Mouse (Mus musculus) frontal cortex, adult 2 months (tissue): ENCODE data around the gene Mast4. TPM values are rescaled to one million over a fixed set of nuclear protein-coding genes. Genes with fewer than 3 reads are reported as not detected.

ENCODE experiments used
- DNase-seq, 2 experiments: peaks; one replicate each; pipeline ENCODE4 v3.0.0; 2022; ENCODE audit warnings: low spot score in 1 of 2; ENCODE audit errors: extremely low spot score in 1 of 2
- polyA plus RNA-seq: library from polyadenylated mRNA; depleted of rRNA; stranded (reverse); fragments of >200 nt; gene quantifications from 2 replicates; pipeline ENCODE4 v1.2.3, GENCODE M21; 2012

Gene Mast4
- polyA plus RNA-seq, 1 experiment: 18.2 TPM

GRCm38 (mm10) chr13:103201016-103201760 is 133.1 kb downstream of the Mast4 start:
- no peak for DNase-seq

GRCm38 (mm10) chr13:103199823-103200660 is 134.3 kb downstream of the Mast4 start:
- peak; percentile 16 to 58 for DNase-seq

- no peak for DNase-seq
Observed at GRCm38 (mm10) chr13:103198210-103198940, 135.9 kb downstream of the Mast4 start.

GRCm38 (mm10) chr13:103196307-103196706 is 138.0 kb downstream of the Mast4 start:
- no peak for DNase-seq

GRCm38 (mm10) chr13:103195847-103196246 is 138.4 kb downstream of the Mast4 start:
- no peak for DNase-seq

GRCm38 (mm10) chr13:103183566-103183965 is 150.7 kb downstream of the Mast4 start:
- no peak for DNase-seq

- DNase-seq: no peak
Observed at GRCm38 (mm10) chr13:103181836-103182235, 152.5 kb downstream of the Mast4 start.

GRCm38 (mm10) chr13:103176871-103177270 is 157.4 kb downstream of the Mast4 start:
- no peak for DNase-seq

- no peak for DNase-seq
Observed at GRCm38 (mm10) chr13:103174431-103174830, 159.9 kb downstream of the Mast4 start.

GRCm38 (mm10) chr13:103173545-103174182 is 160.6 kb downstream of the Mast4 start:
- peak; percentile 41 to 89 for DNase-seq

- DNase-seq: no peak
Observed at GRCm38 (mm10) chr13:103151944-103152343, 182.4 kb downstream of the Mast4 start.

GRCm38 (mm10) chr13:103151171-103151570 is 183.1 kb downstream of the Mast4 start:
- DNase-seq: no peak

GRCm38 (mm10) chr13:103150671-103151070 is 183.6 kb downstream of the Mast4 start:
- DNase-seq: peak; percentile 68 to 82

GRCm38 (mm10) chr13:103149415-103149814 is 184.9 kb downstream of the Mast4 start:
- DNase-seq: no peak

- no peak for DNase-seq
Observed at GRCm38 (mm10) chr13:103144343-103144742, 190.0 kb downstream of the Mast4 start.

- no peak for DNase-seq
Observed at GRCm38 (mm10) chr13:103141304-103141703, 193.0 kb downstream of the Mast4 start.

GRCm38 (mm10) chr13:103140051-103140450 is 194.2 kb downstream of the Mast4 start:
- DNase-seq: no peak

- DNase-seq: no peak
Observed at GRCm38 (mm10) chr13:103138298-103138697, 196.0 kb downstream of the Mast4 start.

- DNase-seq: no peak
Observed at GRCm38 (mm10) chr13:103135224-103135883, 198.9 kb downstream of the Mast4 start.

- no peak for DNase-seq
Observed at GRCm38 (mm10) chr13:103131781-103132180, 202.5 kb downstream of the Mast4 start.
